Mouse (Mus musculus): ENCODE data around the gene Cep83.

DNA sequence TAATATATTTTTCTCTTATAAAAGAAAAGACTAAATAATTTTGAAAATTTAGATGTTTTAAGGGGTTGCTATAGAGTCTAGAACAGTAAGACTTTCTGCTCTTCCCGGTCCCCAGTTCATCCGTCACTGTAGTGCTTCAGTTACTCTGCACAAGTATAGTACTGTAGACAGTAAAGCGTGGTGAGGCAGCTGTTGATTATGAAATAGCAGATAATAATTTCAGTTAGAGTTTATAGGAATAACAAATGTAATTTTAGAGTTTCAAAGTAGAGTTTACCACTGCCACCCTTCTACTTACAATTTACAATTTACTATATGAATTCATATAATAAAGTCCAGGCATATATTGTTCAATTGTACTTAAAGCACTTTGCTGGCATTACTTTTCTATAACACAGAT is 42.0 kb downstream of the Cep83 start:
- TF ChIP-seq CTCF (IDR thresholded peaks at IDR 0.05; ENCODE audit: low read depth) (no peak), EP300 (IDR thresholded peaks at IDR 0.05; ENCODE audit: low read depth) (no peak)
